Mouse (Mus musculus) olfactory bulb, adult 2 months (tissue): ENCODE measurements around the gene Nfib.

ENCODE experiments used
- CTCF ChIP-seq: fragments of 200-500 bp; IDR thresholded peaks from 2 replicates; pipeline ENCODE4 v1.5.1; 2012; ENCODE audit warnings: low read depth, mild to moderate bottlenecking, low read length, moderate library complexity; ENCODE audit not compliant: insufficient read depth
- POLR2A ChIP-seq: fragments of 200-500 bp; IDR thresholded peaks from 2 replicates; pipeline ENCODE4 v1.6.1; 2012; ENCODE audit warnings: mild to moderate bottlenecking, low read depth, low read length, moderate library complexity; ENCODE audit not compliant: insufficient read depth

DNA sequence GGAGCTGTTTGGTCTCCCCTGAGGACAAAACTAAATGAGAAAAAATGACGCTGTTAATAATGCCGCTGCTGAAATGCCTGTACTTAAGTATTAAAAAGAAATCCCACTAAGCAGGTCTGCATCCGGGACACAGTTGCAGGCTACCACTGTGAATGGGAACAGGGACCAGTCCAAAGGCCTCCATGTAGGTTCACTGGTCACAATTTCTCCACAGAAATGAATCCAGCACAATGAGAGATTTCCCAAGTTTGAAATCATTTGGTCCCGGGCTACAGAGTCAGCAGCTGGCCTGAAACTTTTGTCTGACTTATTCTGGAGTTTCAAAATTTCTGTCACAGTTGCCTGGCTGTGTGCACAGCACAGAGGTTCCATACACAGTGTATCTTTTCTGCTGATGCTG is 195.8 kb downstream of the Nfib start:
- TF ChIP-seq CTCF (no peak), POLR2A (no peak)
